Mouse (Mus musculus): ENCODE measurements around the gene Gpc6.

The Gpc6 gene

GRCm38 (mm10) chr14:117951686-117952085 lies 1026.6 kb downstream of the Gpc6 start:
- DNase-seq: no peak

GRCm38 (mm10) chr14:117956051-117956450 lies 1030.9 kb downstream of the Gpc6 start:
- no peak for DNase-seq

- no peak for DNase-seq
These were observed 1033.3 kb downstream of the Gpc6 start for GRCm38 (mm10) chr14:117958389-117958788.

GRCm38 (mm10) chr14:117961267-117961666 lies 1036.2 kb downstream of the Gpc6 start:
- no peak for DNase-seq

- no peak for DNase-seq
These were observed 1036.7 kb downstream of the Gpc6 start for GRCm38 (mm10) chr14:117961844-117962243.

- DNase-seq: no peak
These were observed 1037.3 kb downstream of the Gpc6 start for GRCm38 (mm10) chr14:117962453-117962852.

- no peak for DNase-seq
These were observed 1047.5 kb downstream of the Gpc6 start for GRCm38 (mm10) chr14:117972576-117972975.

- no peak for DNase-seq
These were observed 1056.4 kb downstream of the Gpc6 start for GRCm38 (mm10) chr14:117981532-117981931.

GRCm38 (mm10) chr14:117988444-117988843 lies 1063.3 kb downstream of the Gpc6 start:
- DNase-seq: no peak

GRCm38 (mm10) chr14:117990203-117990602 lies 1065.1 kb downstream of the Gpc6 start:
- DNase-seq: no peak

- DNase-seq: no peak
These were observed 1067.6 kb downstream of the Gpc6 start for GRCm38 (mm10) chr14:117992600-117993256.

- no peak for DNase-seq
These were observed 1068.7 kb downstream of the Gpc6 start for GRCm38 (mm10) chr14:117993845-117994244.

- DNase-seq: no peak
These were observed 1079.3 kb downstream of the Gpc6 start for GRCm38 (mm10) chr14:118004434-118004833.

GRCm38 (mm10) chr14:118005697-118006096 lies 1080.6 kb downstream of the Gpc6 start:
- DNase-seq: peak; percentile 21

GRCm38 (mm10) chr14:118009541-118009940 lies 1084.4 kb downstream of the Gpc6 start:
- no peak for DNase-seq

- DNase-seq: no peak
These were observed 1088.1 kb downstream of the Gpc6 start for GRCm38 (mm10) chr14:118013237-118013636.

- no peak for DNase-seq
These were observed 1094.2 kb downstream of the Gpc6 start for GRCm38 (mm10) chr14:118019314-118019713.

- no peak for DNase-seq
These were observed 1096.9 kb downstream of the Gpc6 start for GRCm38 (mm10) chr14:118021867-118022543.
